Mouse (Mus musculus): ENCODE results near the gene Parp11. TPM values are rescaled to one million over a fixed set of nuclear protein-coding genes. Genes with fewer than 3 reads are reported as not detected.

Gene Parp11
- total and polyA plus RNA-seq, 2 experiments, result 3.5 to 9.4 TPM

GRCm38 (mm10) chr6:127417525-127418184 is 29.0 kb upstream of the Parp11 start:
- Histone ChIP-seq H3K4me3 (ENCODE audit: insufficient read depth, low read depth, low read length) (no peak overlapping the region), H3K79me2 (ENCODE audit: control insufficient read depth, insufficient read depth, low read length) (no peaks in the 10 kb centered on the region), H3K27ac (replicated peaks; ENCODE audit: insufficient read depth, low read depth, low read length) (no peak overlapping the region), H3K9ac (ENCODE audit: low read depth, low read length) (no peak overlapping the region), H3K36me3 (ENCODE audit: control insufficient read depth, insufficient read depth, low read length) (no peaks in the 10 kb centered on the region), H3K4me1 (ENCODE audit: control insufficient read depth, insufficient read depth, low read length) (no peaks in the 10 kb centered on the region), H3K27me3 (ENCODE audit: control insufficient read depth, insufficient read depth, low read length) (0 out of 2 replicates have a peak, but pooled peaks cover 2% of the 10 kb centered on the region)
- no peak for TF ChIP-seq CTCF (IDR thresholded peaks at IDR 0.05; ENCODE audit: low read depth, low read length)
- 82% methylated on average over 12 of the region's 12 CpGs for WGBS
- DNase-seq (ENCODE audit: extremely low read depth, low read depth, low spot score), result no peak

- Histone ChIP-seq H3K4me1 (ENCODE audit: control insufficient read depth, insufficient read depth, low read length) (no peaks in the 10 kb centered on the region), H3K9ac (ENCODE audit: low read depth, low read length) (no peak overlapping the region), H3K79me2 (ENCODE audit: control insufficient read depth, insufficient read depth, low read length) (no peaks in the 10 kb centered on the region), H3K27me3 (ENCODE audit: control insufficient read depth, insufficient read depth, low read length) (0 out of 2 replicates have a peak, but pooled peaks cover 2% of the 10 kb centered on the region), H3K27ac (replicated peaks; ENCODE audit: insufficient read depth, low read depth, low read length) (no peak overlapping the region), H3K36me3 (ENCODE audit: control insufficient read depth, insufficient read depth, low read length) (no peaks in the 10 kb centered on the region), H3K4me3 (ENCODE audit: insufficient read depth, low read depth, low read length) (no peak overlapping the region)
- TF ChIP-seq POLR2A (IDR thresholded peaks at IDR 0.05; ENCODE audit: extremely low read depth, insufficient read depth, low read length) (no peak), CTCF (IDR thresholded peaks at IDR 0.05; ENCODE audit: low read depth, low read length) (no peak)
- DNase-seq (ENCODE audit: extremely low read depth, low read depth, low spot score), result no peak
- WGBS, result 80% methylated on average over 2 of the region's 2 CpGs
Measured at GRCm38 (mm10) chr6:127418322-127418721, 28.3 kb upstream of the Parp11 start.

GRCm38 (mm10) chr6:127420115-127420514 is 26.5 kb upstream of the Parp11 start:
- H3K79me2 ChIP-seq (ENCODE audit: control insufficient read depth, insufficient read depth, low read length), result no peaks in the 10 kb centered on the region
- H3K27ac ChIP-seq (replicated peaks; ENCODE audit: insufficient read depth, low read depth, low read length), result no peak overlapping the region
- 39% methylated on average over 2 of the region's 2 CpGs for WGBS
- 0 out of 2 replicates have a peak, but pooled peaks cover 2% of the 10 kb centered on the region for H3K27me3 ChIP-seq (ENCODE audit: control insufficient read depth, insufficient read depth, low read length)
- no peak for DNase-seq (ENCODE audit: extremely low read depth, low read depth, low spot score)
- H3K4me3 ChIP-seq (ENCODE audit: insufficient read depth, low read depth, low read length), result no peak overlapping the region
- no peaks in the 10 kb centered on the region for H3K36me3 ChIP-seq (ENCODE audit: control insufficient read depth, insufficient read depth, low read length)
- no peak overlapping the region for H3K9ac ChIP-seq (ENCODE audit: low read depth, low read length)
- no peaks in the 10 kb centered on the region for H3K4me1 ChIP-seq (ENCODE audit: control insufficient read depth, insufficient read depth, low read length)
- TF ChIP-seq POLR2A (IDR thresholded peaks at IDR 0.05; ENCODE audit: extremely low read depth, insufficient read depth, low read length) (no peak), CTCF (IDR thresholded peaks at IDR 0.05; ENCODE audit: low read depth, low read length) (no peak)

- Histone ChIP-seq H3K36me3 (ENCODE audit: control insufficient read depth, insufficient read depth, low read length) (no peaks in the 10 kb centered on the region), H3K4me1 (ENCODE audit: control insufficient read depth, insufficient read depth, low read length) (no peaks in the 10 kb centered on the region), H3K27ac (replicated peaks; ENCODE audit: insufficient read depth, low read depth, low read length) (no peak overlapping the region), H3K79me2 (ENCODE audit: control insufficient read depth, insufficient read depth, low read length) (no peaks in the 10 kb centered on the region), H3K27me3 (ENCODE audit: control insufficient read depth, insufficient read depth, low read length) (no peaks in the 10 kb centered on the region; the same call in 1 of the 2 replicates), H3K4me3 (ENCODE audit: insufficient read depth, low read depth, low read length) (no peak overlapping the region), H3K9ac (ENCODE audit: low read depth, low read length) (no peak overlapping the region)
- WGBS, result 79% methylated on average over 5 of the region's 5 CpGs
- TF ChIP-seq POLR2A (IDR thresholded peaks at IDR 0.05; ENCODE audit: extremely low read depth, insufficient read depth, low read length) (no peak), CTCF (IDR thresholded peaks at IDR 0.05; ENCODE audit: low read depth, low read length) (no peak)
- no peak for DNase-seq (ENCODE audit: extremely low read depth, low read depth, low spot score)
Measured at GRCm38 (mm10) chr6:127425095-127425494, 21.5 kb upstream of the Parp11 start.

GRCm38 (mm10) chr6:127430716-127431115 is 15.9 kb upstream of the Parp11 start:
- WGBS, result 77% methylated on average over 7 of the region's 7 CpGs

GRCm38 (mm10) chr6:127431196-127431766 is 15.4 kb upstream of the Parp11 start:
- Histone ChIP-seq H3K4me1 (ENCODE audit: control insufficient read depth, insufficient read depth, low read length) (no peaks in the 10 kb centered on the region), H3K79me2 (ENCODE audit: control insufficient read depth, insufficient read depth, low read length) (no peaks in the 10 kb centered on the region), H3K9ac (ENCODE audit: low read depth, low read length) (no peak overlapping the region), H3K27me3 (ENCODE audit: control insufficient read depth, insufficient read depth, low read length) (no peaks in the 10 kb centered on the region; the same call in 1 of the 2 replicates), H3K36me3 (ENCODE audit: control insufficient read depth, insufficient read depth, low read length) (no peaks in the 10 kb centered on the region), H3K27ac (replicated peaks; ENCODE audit: insufficient read depth, low read depth, low read length) (no peak overlapping the region), H3K4me3 (ENCODE audit: insufficient read depth, low read depth, low read length) (no peak overlapping the region)
- WGBS, result 45% methylated on average over 6 of the region's 6 CpGs
- DNase-seq (ENCODE audit: extremely low read depth, low read depth, low spot score), result no peak
- TF ChIP-seq POLR2A (IDR thresholded peaks at IDR 0.05; ENCODE audit: extremely low read depth, insufficient read depth, low read length) (no peak), CTCF (IDR thresholded peaks at IDR 0.05; ENCODE audit: low read depth, low read length) (no peak)

More at GRCm38 (mm10) chr6:127430716-127431115, 15.9 kb upstream of the Parp11 start:
- DNase-seq (ENCODE audit: extremely low read depth, low read depth, low spot score), result no peak
- Histone ChIP-seq H3K9ac (ENCODE audit: low read depth, low read length) (no peak overlapping the region), H3K79me2 (ENCODE audit: control insufficient read depth, insufficient read depth, low read length) (no peaks in the 10 kb centered on the region), H3K27me3 (ENCODE audit: control insufficient read depth, insufficient read depth, low read length) (no peaks in the 10 kb centered on the region; the same call in 1 of the 2 replicates), H3K4me3 (ENCODE audit: insufficient read depth, low read depth, low read length) (no peak overlapping the region), H3K27ac (replicated peaks; ENCODE audit: insufficient read depth, low read depth, low read length) (no peak overlapping the region), H3K4me1 (ENCODE audit: control insufficient read depth, insufficient read depth, low read length) (no peaks in the 10 kb centered on the region), H3K36me3 (ENCODE audit: control insufficient read depth, insufficient read depth, low read length) (no peaks in the 10 kb centered on the region)
- no peak for TF ChIP-seq POLR2A (IDR thresholded peaks at IDR 0.05; ENCODE audit: extremely low read depth, insufficient read depth, low read length)
- no peak for TF ChIP-seq CTCF (IDR thresholded peaks at IDR 0.05; ENCODE audit: low read depth, low read length)

Data from liver, adult 2 months (tissue).